Mouse (Mus musculus) embryo, embryonic 11 days (tissue): ENCODE results near the gene Apoh.

ENCODE experiments used
- DNase-seq: peaks from one replicate; pipeline ENCODE4 v3.0.0-alpha.2; 2015

The Apoh gene

DNA sequence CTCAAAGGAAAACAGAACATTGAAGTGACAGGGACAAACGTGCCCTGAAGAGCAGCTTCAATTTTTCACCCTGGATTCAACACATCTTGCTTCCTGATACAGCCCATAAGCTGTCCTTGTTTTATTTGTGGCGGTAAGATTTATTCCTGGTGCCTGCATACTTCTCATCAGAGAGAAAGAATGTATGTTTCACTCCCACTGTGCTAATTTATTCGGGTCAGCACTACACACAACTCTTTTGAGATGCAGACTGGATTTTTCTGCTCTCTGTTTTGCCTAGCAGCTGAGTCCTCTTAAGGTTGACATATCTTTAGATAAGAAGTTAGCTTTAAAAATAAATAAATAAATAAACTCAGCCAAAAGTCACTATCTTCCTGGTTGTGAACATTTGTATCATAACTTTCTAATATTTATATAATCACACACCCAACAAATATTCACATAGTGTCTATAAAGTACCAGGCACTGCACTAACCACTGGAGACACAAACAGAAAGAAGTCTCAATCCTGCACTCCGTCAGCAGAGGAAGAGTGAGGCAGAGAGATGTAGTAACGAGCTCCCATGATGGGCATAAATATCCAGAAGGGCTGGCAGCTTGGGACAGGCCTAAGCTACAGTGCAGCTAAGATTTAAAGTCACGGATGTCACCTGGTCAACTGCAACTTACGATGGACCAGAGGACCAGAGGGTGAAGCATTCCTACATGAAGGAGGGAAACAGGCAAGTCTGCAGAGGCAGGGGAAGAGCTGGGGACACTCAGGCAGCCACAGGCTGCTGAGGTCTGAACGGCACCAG is 9.4 kb upstream of the Apoh start:
- DNase-seq: no peak

DNA sequence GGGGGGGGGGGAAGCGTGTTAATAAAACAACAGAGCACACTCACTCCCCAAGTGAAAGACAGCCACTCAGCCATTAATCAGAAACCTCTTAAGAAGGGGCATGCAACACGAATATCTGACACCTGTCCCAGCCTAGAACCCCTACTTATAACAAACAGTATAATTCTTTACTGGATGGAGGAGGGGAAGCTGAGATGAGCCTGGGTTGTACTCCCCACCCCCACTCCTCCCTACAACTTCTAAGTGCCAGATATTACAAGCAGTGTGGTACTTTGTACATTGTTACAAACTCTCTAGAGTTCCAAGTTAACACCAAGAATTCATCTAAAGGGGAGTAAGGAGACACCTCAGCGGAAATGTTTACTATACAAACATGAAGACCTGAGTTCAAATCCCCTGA is 8.5 kb upstream of the Apoh start:
- DNase-seq: no peak

DNA sequence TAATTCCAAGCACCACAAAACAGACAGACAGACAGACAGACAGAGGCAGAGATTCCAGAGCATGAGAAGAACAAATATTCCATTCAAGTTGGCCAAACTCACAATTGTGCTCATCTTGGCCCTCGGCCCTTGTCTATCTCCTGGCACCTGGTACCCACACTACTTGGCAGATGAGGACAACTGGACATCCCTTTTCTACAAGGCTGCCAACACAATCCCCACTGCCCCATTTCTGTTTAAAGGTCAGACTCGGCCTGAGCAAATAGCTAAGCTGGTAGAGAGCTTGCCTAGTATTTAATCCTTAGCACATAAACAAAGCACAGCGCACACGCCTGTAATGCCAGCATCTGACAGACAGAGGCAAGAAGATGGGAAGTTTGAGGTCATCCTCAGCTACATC is 7.6 kb upstream of the Apoh start:
- DNase-seq: no peak

DNA sequence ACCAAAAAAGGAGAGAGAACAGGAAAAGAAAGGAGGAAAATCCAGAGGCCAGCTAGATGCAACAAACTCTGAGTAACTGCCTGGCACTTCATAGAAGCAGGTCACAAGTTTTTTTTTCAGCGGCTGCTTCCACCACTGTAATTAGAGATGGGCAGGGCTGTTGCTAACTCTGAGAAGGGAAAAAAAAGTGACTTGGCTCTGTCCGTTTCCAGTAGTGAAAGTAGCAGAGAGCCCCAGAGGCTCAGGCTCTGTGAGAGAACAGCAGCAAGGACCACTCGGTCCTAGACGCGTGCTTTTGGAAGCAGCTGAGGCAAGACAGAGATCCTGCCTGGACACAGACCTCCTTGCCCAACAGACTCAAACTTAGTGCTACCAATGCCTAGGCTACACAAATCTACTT is 6.7 kb upstream of the Apoh start:
- DNase-seq: no peak

DNA sequence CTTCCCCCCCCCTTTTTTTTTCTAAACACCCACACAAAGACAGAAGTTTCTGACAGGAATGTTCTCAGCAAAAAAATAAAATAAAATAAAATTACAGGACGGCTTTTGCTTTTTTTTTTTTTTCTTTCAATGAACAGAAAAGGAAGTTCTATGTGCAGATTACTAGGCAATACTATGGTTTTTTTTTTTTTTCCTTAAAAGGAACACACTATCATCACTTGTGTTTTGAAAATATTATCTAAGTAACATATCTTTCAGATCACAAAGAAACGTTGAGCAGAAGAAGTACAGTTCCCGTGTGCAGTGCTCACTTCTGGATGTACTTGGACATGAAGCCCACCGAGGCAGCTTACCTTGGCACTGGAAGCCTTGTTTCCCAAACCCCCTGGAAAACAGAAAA is 2.9 kb upstream of the Apoh start:
- no peak for DNase-seq

DNA sequence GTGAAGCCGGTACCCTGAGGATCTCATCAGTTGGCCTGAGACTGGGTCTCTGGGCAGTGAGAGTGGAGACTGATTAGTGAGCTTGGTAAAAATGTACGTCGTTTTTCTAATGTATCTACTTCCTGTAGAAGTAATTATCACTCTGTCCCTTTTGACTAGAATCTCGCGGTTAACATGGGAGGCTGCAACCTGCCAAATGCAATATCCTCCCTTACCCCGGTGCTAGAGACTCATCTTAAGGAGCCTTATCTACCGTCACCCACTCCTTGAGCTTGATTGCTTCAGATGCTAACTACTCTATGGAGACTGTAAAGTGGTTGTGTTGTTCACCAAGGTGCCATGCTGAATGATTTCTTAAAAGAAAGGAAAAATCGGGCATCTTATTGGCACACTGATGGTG is 1.4 kb upstream of the Apoh start:
- no peak for DNase-seq

DNA sequence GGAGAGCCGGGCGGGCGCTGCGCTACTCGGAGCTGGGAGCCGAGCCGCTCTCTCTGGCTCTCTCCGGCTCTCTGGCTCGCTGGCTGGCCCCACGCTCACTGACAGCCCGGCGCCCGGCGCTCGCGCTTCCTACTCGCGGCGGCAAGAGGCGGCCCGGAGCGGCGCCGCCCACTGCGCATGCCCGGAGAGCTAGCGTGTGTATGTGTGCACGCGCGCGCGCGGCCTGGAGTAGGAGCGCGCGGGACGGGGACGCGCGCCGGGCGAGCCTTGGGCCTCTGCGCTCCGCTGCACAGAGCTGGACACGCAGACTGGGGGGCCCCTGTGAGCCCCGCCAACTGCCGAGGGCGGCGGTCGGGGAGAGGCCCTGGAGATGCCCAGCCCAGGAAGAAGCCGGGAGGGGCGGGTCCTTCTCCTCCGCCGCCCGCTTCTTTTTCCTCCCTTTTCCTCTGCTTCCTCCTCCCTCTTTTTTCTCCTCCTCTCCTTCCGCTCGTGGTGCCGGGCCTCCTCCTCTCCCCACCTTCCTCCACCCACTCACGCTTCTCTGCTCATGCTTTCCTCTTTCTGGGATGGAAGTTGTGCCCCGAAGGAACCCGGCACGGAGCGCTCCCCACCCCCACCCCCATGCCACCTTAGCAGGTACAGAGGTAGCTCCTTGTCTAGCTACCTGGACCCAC is 772 bp downstream of the Apoh start, which contains the start of gene Prkca:
Prkca (minus strand) TSS at position 140 of the 674 bp plus-strand sequence.
- DNase-seq: peak; percentile 98

DNA sequence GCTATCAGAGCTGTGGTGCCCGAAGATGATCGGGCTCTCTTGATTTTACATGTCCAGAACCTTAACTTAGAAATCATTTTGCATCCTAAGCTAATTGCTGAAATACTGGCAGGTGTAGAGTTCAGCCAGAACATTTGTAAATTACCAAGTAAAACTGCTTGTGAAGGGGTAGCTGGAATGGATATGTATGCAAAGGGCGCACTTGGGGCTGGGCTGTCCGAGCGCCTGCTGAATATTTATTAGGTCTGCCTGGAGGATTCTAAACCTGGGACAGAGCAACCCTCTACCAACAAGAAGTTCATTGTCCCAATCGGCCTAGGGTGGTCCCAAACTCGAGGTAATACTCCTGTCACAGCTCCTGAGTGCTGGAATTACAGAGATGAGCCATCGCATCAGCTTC is 1.6 kb downstream of the Apoh start:
- DNase-seq: no peak

DNA sequence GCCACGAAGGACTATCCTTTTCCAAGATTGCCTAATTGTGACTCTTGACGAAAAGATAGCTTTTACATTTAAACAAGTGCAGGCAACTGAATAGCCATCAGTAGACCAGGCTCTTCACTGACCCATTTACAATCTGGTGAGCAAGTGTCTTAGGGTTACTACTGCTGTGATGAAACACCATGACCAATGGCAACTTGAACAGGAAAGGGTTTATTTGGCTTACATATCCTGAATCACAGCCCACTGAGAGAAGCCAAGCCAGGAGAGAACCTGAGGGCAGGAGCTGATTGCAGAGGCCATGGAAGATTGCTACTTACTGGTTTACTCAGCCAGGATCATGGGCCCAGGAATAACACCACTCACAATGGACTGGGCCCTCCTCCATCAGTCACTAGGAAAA is 2.2 kb downstream of the Apoh start:
- no peak for DNase-seq

DNA sequence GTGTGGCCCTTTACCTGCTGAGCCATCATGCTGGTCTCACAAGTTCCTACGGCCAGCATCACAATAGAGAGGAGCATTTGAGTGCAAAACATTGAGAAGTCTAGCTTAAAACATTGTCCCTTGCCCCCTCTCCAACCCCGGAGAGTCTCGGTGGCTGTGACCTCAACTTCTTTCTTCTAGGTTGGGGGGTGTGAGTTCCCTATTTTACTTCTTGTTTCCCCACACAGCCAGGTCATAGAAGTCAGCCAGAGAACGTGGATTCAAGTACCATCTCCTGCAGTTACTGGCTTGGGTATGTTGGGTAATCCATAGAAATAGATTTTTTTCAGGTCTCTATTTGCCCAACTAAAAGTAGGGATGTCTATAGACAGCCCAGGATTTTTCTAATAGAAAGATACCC is 7.6 kb downstream of the Apoh start:
- DNase-seq: no peak

DNA sequence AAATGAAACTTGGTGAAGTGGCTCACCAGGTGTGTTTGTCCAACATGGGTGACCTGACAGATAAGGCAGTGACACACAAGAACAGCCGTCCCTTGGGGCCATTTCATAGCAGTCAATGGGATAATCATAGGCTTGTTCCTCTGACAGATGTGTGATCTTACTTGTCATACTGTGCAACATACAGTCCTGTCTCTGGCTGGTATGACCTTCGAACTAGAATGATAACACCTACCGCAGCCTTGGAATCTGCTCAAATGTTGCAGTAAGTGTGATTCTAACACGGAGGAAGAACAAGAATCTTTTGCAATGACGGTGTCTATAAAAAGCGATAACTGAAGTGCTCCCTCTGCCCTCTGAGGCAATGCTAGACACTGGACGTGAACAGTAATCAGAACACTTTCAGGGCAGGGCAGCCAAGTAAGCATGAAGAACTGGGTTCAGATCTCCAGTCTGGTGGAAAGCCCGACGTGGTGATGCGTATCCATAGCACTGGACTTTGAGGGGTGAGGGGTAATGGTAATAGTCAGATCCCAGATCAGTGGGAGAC is 9.8 kb downstream of the Apoh start:
- no peak for DNase-seq

DNA sequence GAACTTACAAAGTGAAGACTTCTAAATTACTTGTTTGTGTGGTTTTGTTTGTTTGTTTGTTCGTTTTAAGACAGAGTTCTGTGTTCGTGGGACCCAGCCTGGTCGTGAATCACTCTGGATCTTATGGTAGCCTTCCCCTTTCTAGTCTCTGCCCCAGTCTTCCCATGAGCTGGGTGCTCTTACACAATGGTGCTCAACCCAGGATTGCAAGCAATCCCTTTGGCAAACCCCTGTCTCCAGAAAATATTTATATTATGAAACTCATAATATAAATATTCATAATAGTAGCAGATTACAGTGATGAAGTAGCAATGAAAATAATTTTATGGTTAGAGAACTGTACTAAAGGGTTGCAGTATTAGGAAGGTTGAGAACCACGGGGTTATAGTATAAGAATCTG is 12.9 kb downstream of the Apoh start:
- no peak for DNase-seq

DNA sequence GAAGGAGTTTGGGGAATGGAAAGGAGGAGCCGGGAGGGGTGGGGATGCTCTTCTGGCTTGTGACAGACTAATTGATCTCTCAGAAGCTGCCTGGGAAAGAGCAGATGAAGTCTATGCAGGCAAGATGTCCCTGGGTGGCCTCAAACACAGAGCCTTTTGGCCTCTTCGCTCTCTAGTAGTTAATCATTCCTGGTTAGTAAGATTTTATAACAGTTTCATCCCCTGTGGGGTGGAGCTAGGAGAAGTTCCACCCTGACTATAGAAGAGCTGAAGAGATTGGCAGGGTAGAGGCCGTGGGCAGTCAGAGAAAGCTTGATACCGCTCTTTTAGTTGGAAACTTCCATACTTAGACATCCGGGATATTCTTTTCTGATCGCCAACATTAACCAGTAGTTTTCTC is 15.8 kb downstream of the Apoh start:
- no peak for DNase-seq

DNA sequence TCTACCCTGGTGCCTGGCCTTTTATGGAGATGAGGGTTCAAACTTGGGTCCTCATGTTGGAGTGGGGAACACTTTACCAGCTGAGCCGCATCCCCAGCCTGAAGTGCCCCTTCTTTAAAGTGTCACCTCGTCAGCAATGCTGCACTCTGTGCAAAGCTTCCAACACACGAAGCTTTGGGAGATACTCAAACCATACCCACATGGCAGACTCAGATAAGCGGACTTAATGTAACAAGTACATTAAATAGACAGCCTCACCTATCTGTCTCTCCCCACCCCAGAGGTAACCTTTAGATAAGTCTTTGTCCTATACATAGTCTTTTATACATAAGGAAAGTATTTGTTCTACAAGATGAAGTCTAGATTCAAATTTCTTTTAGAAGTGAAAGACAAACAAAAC is 17.8 kb downstream of the Apoh start:
- no peak for DNase-seq

DNA sequence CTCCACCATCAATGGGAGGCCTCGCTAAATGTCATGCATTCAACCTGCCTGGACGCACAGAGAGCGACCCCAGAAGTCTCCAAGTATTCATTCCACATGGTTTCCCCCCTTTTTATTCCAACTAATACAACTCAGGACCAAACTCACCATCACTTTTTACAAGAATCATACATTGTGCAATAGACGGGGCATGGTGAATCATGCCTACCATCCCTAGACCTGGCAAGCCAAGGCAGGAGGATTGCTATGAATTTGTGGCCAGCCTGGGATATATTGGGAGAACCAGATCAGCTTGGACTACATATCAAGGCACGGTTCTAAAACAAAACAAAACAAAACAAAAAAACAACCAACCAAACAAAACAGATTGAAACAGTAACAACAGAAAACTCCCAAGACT is 19.8 kb downstream of the Apoh start:
- no peak for DNase-seq

DNA sequence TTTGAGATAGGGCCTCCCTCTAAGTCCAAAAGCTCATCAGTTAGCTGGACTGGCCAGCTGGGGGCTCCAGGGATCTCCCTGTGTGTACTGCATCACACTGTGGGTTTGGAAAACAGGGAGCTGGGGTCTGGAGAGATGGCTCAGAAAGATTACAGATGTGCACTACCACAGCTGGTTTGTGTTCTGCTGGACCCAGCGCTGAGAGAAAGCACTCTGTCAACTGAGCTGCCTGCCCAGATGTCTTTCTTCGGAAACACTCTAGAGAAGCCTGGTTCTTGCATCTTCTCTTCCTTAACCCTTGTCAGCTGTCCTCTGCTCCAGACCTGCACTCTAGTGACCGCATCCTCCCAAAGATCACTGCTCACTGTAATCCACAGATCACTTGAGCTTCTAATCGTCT is 20.8 kb downstream of the Apoh start:
- DNase-seq: no peak

DNA sequence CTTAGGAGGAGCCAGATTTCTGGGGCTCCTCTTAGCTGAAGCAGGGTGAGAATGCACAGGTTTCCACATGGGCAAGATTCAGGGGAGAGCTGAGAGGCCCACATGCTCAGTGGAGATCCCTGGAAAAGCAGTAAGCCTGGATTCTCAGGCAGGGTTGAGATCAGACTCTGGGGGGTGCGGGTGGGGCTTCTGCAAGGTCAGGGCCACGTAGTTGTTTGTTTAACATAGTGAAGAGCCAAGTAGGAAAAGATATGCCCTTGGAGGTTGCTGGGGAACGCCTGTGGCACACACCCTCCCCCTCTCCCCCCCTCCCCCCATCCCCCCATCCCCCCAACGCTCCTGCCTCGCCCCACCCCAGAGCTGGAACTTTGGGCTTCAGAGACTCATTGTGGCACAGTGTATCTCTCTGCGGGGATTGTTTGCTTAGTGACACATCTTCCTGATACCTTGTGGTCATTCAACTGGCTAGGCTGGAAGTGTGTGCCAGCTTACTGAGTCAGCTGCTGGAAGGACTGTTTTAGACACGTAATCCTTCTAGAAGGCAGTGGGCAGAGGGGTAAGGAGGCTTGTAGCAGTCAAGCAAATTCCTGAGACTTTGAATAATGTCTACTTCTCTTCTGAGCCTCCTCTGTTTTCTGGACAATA is 21.9 kb downstream of the Apoh start:
- DNase-seq: no peak

DNA sequence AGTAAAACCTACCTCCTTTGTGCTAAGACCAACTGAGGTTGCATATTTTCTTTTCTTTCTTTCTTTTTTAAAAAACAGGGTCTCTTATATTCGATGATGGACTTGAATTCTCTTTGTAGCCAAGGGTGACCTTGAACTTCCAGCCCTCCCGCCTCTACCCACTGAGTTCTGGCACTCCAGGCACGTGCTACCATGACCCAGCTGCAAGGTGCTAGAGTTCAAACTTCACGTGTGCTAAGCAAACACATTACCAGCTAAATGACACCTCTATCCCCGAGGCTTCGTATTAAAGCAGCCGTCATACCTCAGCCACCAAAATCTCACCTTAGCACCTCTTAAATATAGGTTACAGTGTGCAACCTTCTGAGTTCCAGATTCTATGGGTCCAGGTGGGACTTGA is 22.4 kb downstream of the Apoh start:
- DNase-seq: no peak

DNA sequence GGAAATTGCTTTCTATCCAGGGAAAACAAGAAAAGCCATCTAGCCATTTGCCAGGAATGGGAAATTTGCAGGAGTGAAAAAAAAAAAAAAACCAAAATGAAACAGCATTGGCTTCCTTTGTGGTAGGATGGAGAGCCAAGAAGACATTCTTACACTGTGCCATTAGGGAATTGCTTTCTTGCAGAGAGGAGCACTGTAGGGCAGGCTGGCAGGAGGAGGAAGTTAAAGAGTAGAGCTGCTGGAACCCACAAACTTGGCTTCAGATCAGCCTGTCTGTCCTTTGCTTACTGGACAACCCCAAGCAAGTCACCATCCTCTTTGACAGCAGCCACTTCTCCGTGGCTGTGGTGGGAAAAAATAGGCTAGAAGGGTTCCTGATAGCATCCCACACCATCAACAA is 23.9 kb downstream of the Apoh start:
- no peak for DNase-seq

DNA sequence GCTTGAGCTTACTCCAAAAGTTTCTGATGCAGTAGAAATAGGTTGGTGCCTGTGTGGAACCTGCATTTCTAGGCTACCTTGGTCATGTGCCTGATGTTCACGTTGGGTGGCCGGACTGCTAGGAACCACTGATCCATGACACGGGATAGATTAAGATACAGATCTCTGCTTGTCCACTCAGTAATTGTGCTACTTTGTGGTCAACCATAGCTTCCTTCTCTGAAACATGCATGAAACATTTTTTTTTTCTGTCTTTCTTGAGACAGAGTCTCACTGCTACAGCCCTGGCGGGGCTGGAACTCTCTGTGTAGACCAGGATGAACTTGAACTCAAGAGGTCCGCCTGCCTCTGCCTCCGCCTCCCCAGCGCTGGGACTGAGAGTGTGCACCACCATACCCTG is 33.7 kb downstream of the Apoh start:
- DNase-seq: no peak

DNA sequence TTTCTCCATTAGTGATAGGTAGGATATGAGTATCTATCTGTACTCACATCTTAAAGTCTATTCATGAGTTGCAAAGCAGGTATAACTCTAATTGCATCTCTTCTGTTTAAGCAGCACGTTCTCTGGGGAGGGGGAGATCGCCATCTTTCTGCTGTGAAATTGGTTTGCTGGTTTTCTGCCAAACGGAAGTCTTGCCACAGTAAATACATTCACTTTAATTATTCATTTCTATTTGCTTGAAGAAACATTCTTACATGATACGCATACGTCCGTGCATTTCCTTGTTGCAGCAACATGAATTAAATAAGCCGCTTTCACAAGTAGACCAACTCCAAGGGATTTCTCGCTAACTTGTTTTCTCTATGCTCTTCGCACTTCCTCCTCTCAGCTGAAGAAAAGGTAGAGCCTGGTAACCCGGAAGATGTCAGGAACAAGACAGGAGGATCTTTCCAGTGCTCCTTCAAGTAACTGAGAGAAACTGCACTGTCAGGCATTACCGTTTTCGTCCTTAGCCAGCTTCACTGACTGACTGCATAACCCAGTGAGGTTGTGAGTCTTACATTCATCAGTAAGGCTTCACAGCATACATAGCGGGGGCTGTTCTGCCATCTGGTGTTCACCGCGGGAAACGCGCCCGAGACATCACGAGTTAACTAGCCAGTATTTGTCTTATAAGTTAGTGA is 34.7 kb downstream of the Apoh start:
- DNase-seq: peak; percentile 85

DNA sequence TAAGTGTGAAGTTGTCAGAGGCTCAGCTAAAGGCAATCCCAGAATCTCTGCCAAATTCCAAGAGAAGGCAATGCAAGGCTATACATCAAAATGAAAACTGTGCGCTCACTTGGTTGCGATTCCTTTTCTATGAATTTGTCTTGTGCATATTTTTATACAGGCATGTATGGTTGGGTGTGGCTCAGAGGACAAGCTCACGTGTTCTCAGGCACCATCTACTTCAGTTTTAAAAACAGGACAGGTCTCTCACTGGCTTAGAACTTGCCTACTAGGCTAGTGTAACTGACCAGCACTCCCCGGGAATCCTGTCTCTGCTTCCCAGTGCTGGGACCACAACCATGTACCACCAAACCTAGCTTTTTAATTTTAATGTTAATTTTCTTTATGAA is 35.2 kb downstream of the Apoh start:
- no peak for DNase-seq

DNA sequence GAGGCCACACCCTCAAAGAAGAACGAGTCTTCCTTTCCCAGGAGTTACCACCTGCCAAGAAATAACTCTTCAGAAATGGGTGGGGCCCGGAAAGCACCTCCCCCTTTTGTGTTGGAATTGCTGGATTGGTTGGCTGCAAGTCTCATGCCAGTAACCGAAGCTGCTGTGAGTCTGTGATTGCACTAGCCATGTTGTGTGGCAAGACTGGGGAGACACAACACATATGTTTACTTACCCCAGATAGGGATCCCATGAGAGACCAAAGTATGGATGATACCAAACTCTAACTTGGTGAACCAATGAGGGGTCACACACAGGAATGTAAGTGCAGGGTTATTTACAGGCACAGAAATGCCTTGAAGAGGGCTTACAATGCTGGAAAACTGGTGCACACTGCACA is 39.5 kb downstream of the Apoh start:
- DNase-seq: no peak
